Mouse (Mus musculus) adrenal gland, adult 18-20 months (tissue): ENCODE data around the gene Kcnh4. TPM values are rescaled to one million over a fixed set of nuclear protein-coding genes. Genes with fewer than 3 reads are reported as not detected.

Experiments
- DNase-seq, 2 experiments: peaks; one replicate each; pipeline ENCODE4 v3.0.0; 2021 to 2022; ENCODE audit warnings: low spot score in 2 of 2
- total RNA-seq, 2 experiments: library from RNA; stranded (reverse); gene quantifications; 1 replicate in 1 of 2; 2 replicates in 1 of 2; pipeline ENCODE4 v1.2.3; 2021

The Kcnh4 gene
- total RNA-seq, 2 experiments from 2014 or later = 0.10 to 0.16 TPM

DNA sequence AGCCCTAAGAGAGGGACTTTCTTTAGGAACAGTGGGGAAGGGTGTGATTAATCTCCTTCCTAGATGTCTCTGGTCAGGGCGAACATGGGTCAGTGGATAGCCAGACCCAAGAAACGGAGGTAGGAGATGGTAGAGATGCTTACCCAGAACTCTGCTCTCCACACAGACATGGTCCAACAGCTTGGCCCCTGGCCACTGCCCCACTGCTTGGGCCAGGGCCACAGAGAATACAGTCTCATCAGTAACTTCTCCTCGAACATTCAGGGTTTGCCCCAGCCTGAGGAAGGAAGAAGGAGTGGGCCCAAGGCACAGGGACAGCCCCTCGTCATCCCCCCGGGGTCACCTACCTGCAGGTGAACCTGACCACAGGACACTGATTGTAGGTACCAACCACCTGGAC lies 8.1 kb upstream of the Kcnh4 start:
- DNase-seq = no peak

DNA sequence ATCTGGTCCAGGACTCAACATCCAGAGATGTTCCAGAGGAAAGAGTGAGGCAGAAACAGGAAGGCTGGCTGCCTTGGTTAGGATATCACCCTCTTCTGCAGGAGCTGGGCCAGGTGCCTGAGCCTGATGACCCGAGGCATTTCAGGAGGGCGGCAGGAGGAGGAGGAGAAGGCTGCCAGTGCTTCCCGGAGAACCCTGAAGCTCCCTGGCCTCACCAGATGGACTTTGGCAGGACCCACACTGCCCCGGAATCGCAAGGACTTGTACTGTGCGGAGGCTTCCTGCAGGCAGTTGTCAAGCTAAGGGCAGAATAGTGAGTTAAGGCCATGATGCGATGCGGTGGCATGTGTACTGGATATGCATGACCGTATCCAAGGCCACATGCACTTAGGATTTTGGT lies 7.0 kb upstream of the Kcnh4 start:
- DNase-seq = no peak

DNA sequence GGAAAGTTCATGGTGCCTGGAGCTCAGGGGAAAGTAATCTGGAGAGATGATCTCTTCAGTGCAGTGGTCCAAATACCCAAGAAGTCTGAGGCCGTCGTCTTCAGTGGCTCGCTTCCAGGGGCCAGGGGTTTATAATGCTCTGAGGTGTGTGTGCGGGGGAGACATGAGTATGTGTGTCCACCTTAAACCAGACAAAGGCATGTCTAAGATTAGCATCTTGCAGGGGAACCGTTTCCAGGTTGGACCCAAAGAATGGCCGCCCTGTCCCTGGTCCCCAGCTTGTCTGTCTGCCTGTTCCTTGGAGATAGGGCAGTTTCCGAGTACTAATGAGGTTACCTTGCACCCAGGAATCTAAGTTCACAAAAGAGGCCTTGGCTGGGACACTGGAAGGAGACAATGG lies 3.1 kb upstream of the Kcnh4 start, which contains the start of gene Hcrt:
Hcrt (minus strand) TSS at position 101 of the 400 bp plus-strand sequence.
- DNase-seq = no peak

DNA sequence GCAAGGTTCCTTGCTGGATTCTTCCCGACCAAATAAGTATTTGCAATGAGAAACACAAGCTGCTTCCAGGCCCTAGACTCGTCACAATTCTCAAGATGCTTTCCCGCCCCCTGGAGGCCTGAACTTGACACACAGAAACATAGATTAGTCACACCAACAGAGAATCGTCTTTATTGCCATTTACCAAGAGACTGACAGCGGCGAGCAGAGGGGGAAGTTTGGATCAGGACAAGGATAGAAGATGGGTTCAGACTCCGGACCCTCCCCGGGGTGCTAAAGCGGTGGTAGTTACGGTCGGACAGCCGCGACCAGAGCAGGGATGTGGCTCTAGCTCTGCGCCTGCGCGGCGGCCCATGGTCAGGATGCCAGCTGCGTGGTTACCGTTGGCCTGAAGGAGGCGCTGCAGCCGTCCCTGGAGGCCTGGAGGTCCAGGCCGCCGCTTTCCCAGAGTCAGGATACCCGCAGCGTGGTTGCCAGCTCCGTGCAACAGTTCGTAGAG lies 1.9 kb upstream of the Kcnh4 start:
- DNase-seq = peak; percentile 87 to 90

DNA sequence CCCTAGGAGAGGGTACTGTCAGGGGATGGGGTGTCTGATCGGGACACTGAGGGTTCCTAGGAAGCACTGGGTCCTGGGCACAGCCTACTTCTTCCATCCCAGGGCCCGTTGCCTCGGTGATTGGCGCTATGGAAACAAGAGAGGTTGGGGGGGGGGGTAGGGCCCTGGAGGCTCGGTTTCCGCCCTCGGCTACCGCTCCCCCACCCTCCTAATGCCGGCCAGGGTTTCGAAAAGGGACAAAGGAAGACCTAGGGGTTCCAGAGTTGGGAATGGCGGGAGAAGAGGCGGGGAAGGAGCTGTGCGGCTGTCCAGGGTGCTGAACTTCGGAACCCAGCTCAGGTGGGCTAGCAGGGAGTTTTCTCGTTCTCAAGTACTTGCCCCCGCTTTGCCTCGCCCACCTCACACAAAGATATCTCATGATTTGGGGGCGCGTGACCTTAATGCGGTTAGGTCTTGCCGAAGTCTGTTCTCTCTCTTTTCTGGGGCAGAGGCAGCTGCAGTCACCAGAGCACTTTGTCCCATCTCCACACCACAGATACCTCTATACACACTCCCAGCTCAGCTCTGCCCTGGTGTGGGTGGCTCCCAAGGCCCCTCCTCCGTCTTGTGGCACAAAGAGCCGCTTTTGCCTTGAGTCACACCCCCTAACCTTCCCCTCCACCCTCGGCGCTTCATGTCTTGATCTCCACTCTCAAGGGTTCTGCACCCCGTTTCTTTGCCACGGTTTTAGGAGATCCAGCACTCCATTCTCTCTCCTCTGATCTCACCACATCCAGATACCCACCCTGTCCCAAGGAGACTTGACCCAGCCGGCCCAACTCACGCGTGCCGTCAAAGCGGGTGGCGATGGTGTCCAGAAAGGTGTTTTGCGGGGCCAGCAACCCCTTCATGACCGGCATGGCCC lies 783 bp downstream of the Kcnh4 start:
- DNase-seq = peak; percentile 45 to 63

DNA sequence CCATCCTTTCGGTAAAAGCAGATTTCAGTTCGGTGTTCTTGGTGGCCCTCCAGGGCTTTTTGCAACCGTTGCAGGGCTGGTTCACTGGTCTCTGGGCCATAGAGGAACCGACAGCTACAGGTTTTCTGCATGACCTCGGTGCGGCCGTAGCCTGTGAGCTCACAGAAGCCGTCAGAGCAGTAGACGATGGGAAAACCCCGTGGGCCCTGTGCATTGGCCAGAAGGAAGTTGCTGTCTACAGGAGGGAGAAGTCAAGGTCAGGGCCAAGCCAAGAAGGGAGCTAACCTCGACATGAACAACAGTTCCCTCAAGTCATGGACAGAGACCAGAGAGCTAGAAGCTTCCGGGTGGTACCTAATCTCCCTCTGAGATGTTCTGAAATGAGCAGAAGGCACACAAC lies 2.2 kb downstream of the Kcnh4 start:
- no peak for DNase-seq

DNA sequence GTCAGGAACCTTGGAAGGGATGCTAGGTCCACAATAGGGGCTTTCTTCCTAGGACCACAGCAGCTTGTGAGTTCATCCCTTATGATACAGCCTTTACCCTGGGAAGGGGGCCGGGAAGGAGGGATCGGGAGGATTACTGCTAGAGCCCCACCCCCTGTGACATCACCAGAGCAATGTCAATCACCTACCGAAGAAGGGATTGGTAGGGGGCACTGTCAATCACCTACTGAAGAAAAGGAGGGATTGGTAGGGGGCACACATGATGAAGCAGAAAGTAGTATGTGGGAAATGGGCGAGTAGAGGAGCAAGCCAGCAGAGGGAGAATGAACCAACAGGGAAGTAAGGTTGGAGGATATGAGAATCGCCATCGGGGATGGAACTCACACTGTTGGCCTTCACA lies 3.3 kb downstream of the Kcnh4 start:
- no peak for DNase-seq

DNA sequence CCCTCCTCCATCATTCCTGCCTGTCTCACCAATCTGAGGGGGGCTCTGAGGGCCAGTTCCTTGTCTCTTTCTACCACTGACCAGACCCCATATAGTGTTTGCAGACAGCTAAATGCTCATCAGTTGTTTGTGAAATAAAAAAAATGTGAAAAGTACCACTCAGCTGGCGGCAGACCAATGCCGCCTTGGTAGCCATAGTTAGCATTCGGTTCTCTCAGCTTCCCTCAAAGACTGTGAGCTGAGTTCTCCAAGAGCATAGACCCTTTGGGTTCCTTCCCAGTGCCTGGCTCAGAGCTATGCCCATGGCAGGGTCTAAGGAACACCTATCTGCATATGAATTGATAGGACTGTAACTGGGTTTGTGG lies 5.1 kb downstream of the Kcnh4 start:
- DNase-seq = no peak

DNA sequence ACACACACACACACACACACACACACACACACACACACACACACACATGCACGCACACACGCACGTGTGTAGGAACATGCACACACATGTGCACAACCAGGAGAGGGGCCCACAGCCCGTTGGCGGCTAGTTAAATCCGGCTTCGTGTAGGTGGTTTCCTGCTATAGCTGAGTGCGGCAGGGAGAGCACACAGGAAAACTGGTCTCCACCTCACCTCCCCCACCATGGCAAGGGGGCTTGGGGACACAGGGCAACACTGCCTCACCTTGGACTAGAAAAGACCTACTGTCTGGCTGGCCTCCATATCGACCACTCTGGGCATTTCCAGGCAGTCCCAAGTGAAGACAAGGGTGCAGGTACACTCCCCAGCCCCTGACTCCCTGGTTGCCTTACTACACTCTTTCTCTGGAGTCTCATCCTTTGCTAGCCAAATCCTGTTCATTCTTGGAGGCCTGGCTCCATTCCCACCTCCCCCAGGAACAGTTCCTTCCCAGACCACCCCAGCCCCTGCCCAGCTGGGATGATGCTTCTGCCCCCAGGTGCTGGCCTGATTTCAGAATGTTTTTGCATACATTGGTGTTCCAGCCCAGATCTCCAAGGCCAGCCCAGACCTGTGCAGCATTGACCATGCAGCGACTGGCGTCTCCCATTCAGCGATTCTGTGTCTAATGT lies 5.6 kb downstream of the Kcnh4 start:
- DNase-seq = no peak

DNA sequence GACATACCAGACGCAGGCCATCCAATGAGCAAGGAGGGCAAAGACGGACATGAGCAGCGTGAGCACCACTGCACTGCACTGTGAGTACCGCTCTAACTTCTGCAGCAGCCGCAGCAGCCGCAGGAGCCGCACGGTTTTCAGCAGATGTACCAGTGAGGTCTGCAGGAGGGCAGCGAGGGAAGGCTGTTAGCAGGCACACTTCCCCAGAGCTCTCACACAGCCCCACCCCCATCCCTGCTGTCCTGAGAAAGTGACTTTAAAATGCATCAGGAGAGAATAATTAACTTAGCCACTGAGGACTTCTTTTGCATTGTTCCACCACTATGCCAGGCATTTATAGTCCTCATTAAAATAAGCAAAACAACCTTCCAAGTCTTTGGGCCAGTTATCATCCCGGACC lies 7.4 kb downstream of the Kcnh4 start:
- no peak for DNase-seq

DNA sequence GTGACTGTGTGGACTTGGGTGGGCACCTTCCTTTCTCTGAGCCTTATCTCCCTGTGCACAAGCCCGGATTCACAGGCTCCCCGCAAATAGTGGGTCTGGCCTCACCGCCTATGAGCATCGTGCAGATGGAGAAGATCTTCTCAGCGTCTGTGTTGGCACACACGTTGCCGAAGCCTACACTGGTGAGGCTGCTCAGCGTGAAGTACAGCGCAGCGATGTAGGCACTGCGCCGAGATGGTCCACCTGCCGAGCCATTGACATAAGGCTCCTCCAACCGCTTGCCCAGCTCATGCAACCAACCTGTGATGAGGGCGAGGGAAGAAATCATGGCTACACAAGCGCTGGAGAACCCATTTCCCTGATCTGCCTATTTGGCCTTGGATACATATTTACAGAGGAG lies 9.6 kb downstream of the Kcnh4 start:
- no peak for DNase-seq

DNA sequence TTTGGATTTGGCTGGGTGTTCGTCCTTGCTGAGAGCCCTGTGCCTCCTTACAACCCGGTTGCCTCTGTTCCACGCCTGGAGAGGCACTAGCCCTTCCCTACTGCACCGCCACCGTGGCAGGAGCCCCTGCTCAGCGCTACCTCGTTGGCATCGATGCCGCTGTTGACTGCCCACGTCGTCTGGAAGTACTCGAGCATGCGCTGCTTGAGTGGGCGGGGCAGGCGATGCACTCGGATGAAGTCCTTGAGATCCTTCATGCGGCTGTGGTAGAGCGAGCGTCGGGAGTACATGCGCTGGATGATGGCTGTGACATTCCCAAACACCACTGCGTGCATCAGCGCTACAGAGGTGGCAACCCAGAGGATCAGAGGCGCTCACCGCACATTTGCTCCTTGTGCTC lies 10.3 kb downstream of the Kcnh4 start:
- DNase-seq = no peak

DNA sequence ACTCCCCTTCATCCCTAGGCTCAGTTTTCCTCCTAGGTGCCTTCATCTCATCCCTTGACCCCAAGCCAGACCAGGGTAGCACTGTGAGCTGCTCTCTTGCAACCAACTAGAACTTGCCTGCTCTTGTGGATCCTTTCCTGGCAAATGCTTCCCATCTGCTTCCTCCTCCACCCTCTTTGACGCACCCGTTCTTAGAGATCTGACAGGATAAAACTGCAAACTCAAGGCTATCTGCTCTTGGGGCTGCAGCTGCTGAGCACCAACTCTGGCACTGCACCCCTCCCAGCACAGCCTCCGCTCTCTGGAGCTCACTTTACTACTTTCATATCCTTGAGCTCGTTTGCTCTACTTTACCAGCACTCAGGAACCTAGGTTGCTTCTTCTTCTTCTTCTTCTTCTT lies 11.1 kb downstream of the Kcnh4 start:
- DNase-seq = no peak

DNA sequence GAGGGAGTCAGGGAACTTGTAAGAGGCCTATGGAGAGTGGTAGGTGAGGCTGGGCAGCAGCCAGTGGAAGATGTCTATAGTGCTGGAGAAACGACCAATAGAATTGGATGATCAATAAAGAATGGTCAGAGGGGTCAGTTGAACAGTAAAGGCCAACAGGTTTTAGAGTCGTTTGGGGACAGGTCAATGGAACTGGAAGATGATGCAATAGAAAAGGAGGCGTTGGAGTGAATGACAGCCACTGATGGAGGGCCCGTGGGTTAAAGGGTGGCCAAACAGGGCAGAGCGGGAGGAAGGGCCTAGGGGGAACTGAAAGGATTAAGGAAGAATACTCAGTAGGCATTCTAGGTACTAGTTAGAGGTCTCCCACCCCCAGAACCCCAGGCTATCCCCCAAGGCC lies 12.6 kb downstream of the Kcnh4 start:
- no peak for DNase-seq

DNA sequence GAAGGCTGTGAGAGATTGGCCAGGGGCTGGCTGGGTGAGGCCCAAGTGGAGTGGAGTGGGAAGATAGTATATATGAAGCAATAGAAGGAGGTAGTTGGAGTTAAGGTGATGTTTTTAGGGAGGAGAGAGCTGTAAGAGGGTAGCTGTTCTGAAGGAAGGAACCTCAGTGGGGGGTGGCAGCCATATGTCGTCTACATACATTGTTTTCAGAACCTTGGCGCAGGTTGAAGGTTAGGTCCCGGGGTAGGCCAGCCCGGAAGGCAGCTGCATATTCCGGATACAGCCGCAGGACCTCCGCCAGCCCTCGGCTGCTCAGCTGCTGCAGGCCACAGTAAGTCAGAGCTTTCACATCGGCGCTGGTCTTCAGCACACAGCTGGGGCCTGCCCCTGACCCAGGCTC lies 13.2 kb downstream of the Kcnh4 start:
- DNase-seq = no peak

DNA sequence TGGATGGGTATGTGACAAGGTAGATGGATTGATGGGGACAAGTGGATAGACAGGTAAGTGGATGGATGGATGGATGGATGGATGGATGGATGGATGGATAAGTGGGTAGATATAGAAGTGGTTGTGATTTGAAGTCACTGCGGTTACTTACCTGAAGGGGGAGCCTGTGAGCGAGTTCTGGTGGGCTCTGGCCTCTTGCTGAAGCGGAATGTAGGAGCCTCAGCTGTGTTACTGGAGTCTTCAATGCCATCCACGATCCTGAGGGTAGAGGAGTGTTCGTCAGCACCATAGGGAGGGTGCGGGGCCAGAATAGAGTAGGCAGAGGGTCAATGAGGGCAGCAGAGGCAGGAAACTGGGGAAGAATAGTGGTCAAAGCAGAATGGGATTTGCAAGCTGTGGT lies 14.7 kb downstream of the Kcnh4 start:
- peak in 1 of 2 experiments; percentile 44 for DNase-seq

DNA sequence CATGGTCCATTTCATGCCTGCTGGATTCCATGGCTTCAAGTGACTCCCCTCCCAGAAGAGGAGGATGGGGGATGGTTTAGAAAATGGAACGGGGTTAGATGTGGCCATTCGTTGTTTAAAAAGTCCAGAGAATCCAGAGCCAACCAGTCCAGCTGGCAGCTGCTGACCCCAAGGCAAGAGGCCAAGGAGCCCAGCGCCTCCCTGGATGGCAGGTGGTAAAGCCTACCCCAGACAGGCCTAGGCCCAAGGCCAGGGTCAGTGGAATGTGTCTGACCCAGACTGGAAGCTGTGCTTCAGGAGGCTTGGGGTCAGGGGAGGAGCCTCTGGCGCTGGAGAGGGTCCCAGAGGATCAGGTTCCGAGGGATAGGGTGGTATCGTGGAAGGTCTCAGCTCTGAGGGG lies 18.4 kb downstream of the Kcnh4 start:
- no peak for DNase-seq

DNA sequence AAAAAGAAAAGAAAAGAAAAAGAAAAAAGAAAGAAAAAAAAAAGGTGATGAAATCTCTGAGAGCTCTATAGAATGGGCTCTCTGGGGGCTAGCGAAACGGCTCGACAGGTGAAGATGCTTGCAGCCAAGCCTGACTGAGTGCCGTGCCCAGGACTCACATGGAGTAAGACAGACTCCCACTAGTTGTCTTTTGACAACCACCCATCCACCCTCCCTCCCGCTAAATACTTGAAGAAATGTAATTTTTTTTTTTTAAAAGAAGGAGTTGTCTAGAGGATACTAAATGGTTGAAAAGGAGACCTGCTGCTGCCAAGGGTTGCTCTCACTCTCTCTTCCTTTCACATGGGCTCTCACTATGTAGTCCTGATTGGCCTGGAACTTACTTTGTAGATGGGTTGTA lies 21.0 kb downstream of the Kcnh4 start:
- DNase-seq = no peak

DNA sequence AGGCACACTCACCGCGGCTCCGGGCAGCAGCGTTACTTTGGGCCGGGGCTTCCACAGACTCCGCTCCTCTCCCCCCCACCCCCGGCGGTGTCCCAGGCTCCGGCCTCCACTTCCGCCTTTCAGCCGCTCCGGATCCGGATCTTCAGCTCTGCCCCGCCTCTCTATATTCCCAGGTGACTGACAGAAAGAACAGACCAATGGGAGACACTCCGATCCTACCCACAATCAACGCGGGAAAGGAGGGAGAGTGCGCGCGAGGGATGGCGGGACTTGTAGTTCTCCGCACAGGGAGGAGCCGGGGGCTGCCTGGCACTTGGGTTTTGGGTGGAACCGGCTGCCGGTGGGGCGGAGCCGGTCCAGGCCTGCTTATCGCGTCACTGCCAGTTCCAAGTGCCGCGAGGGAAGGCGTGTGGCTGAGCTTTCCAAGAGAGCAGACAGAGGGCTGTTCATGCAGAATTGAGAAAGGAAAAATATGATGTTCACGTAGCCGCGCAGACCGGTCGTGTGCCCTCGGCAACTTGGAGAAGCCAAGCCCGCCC lies 21.6 kb downstream of the Kcnh4 start, which contains the start of gene Rab5c:
Rab5c (minus strand) TSS at position 150 of the 539 bp plus-strand sequence.
- DNase-seq = peak; percentile 93 to 94

DNA sequence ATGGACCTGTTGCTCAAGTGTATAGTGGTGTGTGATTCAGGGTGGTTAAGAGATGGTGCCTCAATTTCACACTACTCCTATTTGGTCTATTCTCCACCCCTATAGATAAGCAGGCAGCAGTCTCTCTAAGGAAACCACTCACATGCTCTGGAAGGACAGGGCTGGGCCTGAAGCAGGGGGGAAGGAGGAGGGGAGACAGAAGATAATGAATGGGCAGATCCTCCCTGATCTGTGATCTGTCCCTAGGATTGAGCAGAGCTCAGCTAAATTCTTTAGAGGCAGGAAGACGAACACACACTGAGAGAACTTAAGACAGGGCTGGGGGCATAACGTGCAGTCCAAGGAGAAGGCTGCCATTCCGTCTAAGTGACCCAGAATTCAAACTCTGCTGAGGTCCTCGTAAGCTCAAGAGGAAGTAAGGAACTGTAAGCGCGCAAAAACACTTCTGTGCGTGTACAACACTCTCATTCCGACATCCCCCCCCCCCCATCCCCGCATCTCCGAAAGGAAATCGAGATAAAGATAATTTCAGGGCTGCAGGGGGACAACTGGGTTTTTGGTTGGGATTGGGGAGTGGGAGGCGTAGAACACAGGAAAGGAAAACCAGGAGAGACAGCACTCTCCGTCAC lies 22.5 kb downstream of the Kcnh4 start:
- DNase-seq = no peak

DNA sequence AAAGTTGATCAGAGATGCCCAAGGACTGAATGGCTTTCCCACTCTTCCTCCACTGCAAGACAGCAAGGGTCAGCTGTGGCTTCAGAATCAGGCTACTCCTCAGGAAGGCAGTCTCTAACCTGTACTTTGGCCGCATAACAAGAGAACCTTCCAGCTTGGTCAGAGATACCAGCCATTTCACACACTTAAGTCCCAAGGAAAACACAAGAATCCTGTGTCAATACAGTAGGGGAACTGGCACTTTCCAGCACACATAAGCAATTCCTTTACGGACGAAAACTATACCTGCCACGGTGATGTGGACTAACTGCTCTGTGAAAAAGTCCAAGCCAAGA lies 23.0 kb downstream of the Kcnh4 start:
- DNase-seq = no peak
